Mouse (Mus musculus): ENCODE results near the gene Slc44a2. TPM values are rescaled to one million over a fixed set of nuclear protein-coding genes. Genes with fewer than 3 reads are reported as not detected.
"Not testable (repeated sequence)": the region's sequence is repeated elsewhere in the genome, so short reads cannot be mapped to it uniquely, and the experiment has no call there.

The Slc44a2 gene
- polyA plus RNA-seq, 1 experiment from 2014 or later, result 58.6 TPM

GRCm38 (mm10) chr9:21314367-21315140 lies 5.9 kb upstream of the Slc44a2 start:
- H3K27ac ChIP-seq (ENCODE audit: low read depth, low read length), result no peak overlapping the region
- no peak for ATAC-seq (ENCODE audit: low FRiP score)
- H3K4me2 ChIP-seq, result no peak overlapping the region
- 91% methylated on average over 9 of the region's 9 CpGs for WGBS
- H3K4me3 ChIP-seq (ENCODE audit: low read depth, low read length), result no peak overlapping the region
- H3K9me3 ChIP-seq (ENCODE audit: control insufficient read depth, low read length), result no peaks in the 10 kb centered on the region
- no peak overlapping the region for H3K9ac ChIP-seq (ENCODE audit: low read length)
- H3K27me3 ChIP-seq (ENCODE audit: control insufficient read depth, insufficient read depth, low read length), result peaks cover 15% of the 10 kb centered on the region
- no peaks in the 10 kb centered on the region for H3K4me1 ChIP-seq (ENCODE audit: control insufficient read depth, insufficient read depth, low read length)
- H3K36me3 ChIP-seq (ENCODE audit: control insufficient read depth, insufficient read depth, low read length), result no peaks in the 10 kb centered on the region
- DNase-seq (ENCODE audit: low spot score, missing footprints), result no peak

- DNase-seq (ENCODE audit: low spot score, missing footprints) (no peak), ATAC-seq (ENCODE audit: low FRiP score) (no peak)
- no peaks in the 10 kb centered on the region for H3K9me3 ChIP-seq (ENCODE audit: control insufficient read depth, low read length)
- no peak overlapping the region for H3K9ac ChIP-seq (ENCODE audit: low read length)
- no peak overlapping the region for H3K4me3 ChIP-seq (ENCODE audit: low read depth, low read length)
- peaks cover 15% of the 10 kb centered on the region for H3K27me3 ChIP-seq (ENCODE audit: control insufficient read depth, insufficient read depth, low read length)
- H3K4me2 ChIP-seq, result no peak overlapping the region
- no peak overlapping the region for H3K27ac ChIP-seq (ENCODE audit: low read depth, low read length)
- H3K4me1 ChIP-seq (ENCODE audit: control insufficient read depth, insufficient read depth, low read length), result peaks cover 3% of the 10 kb centered on the region; the same call in 1 of the 2 replicates
- H3K36me3 ChIP-seq (ENCODE audit: control insufficient read depth, insufficient read depth, low read length), result no peaks in the 10 kb centered on the region
- WGBS, result 70% methylated on average over 5 of the region's 5 CpGs
These were observed 5.1 kb upstream of the Slc44a2 start for GRCm38 (mm10) chr9:21315421-21315820.

- DNase-seq (ENCODE audit: low spot score, missing footprints) (no peak), ATAC-seq (ENCODE audit: low FRiP score) (no peak)
- 81% methylated on average over 7 of the region's 7 CpGs for WGBS
- no peaks in the 10 kb centered on the region for H3K36me3 ChIP-seq (ENCODE audit: control insufficient read depth, insufficient read depth, low read length)
- H3K9me3 ChIP-seq (ENCODE audit: control insufficient read depth, low read length), result no peaks in the 10 kb centered on the region
- no peak overlapping the region for H3K4me3 ChIP-seq (ENCODE audit: low read depth, low read length)
- H3K9ac ChIP-seq (ENCODE audit: low read length), result no peak overlapping the region
- H3K27me3 ChIP-seq (ENCODE audit: control insufficient read depth, insufficient read depth, low read length), result peaks cover 11% of the 10 kb centered on the region
- peaks cover 10% of the 10 kb centered on the region for H3K4me1 ChIP-seq (ENCODE audit: control insufficient read depth, insufficient read depth, low read length)
- no peak overlapping the region for H3K27ac ChIP-seq (ENCODE audit: low read depth, low read length)
- no peak overlapping the region for H3K4me2 ChIP-seq
These were observed 3.8 kb upstream of the Slc44a2 start for GRCm38 (mm10) chr9:21316696-21317095.

- Histone ChIP-seq H3K4me3 (ENCODE audit: low read depth, low read length) (no peak overlapping the region), H3K36me3 (ENCODE audit: control insufficient read depth, insufficient read depth, low read length) (no peaks in the 10 kb centered on the region), H3K4me1 (ENCODE audit: control insufficient read depth, insufficient read depth, low read length) (peaks cover 11% of the 10 kb centered on the region), H3K9ac (ENCODE audit: low read length) (no peak overlapping the region), H3K27ac (ENCODE audit: low read depth, low read length) (no peak overlapping the region), H3K27me3 (ENCODE audit: control insufficient read depth, insufficient read depth, low read length) (no peaks in the 10 kb centered on the region), H3K4me2 (no peak overlapping the region), H3K9me3 (ENCODE audit: control insufficient read depth, low read length) (no peaks in the 10 kb centered on the region)
- no peak for DNase-seq (ENCODE audit: low spot score, missing footprints)
- no peak for ATAC-seq (ENCODE audit: low FRiP score)
- 91% methylated on average over 6 of the region's 6 CpGs for WGBS
These were observed 1.7 kb upstream of the Slc44a2 start for GRCm38 (mm10) chr9:21318792-21319191.

GRCm38 (mm10) chr9:21319503-21319902 lies 995 bp upstream of the Slc44a2 start:
- no peak for ATAC-seq (ENCODE audit: low FRiP score)
- Histone ChIP-seq H3K27me3 (ENCODE audit: control insufficient read depth, insufficient read depth, low read length) (no peaks in the 10 kb centered on the region), H3K9ac (ENCODE audit: low read length) (no peak overlapping the region), H3K9me3 (ENCODE audit: control insufficient read depth, low read length) (no peaks in the 10 kb centered on the region), H3K27ac (ENCODE audit: low read depth, low read length) (no peak overlapping the region), H3K4me1 (ENCODE audit: control insufficient read depth, insufficient read depth, low read length) (peaks cover 11% of the 10 kb centered on the region), H3K4me3 (ENCODE audit: low read depth, low read length) (no peak overlapping the region), H3K36me3 (ENCODE audit: control insufficient read depth, insufficient read depth, low read length) (no peaks in the 10 kb centered on the region; the same call in 1 of the 2 replicates), H3K4me2 (no peak overlapping the region)
- no peak for DNase-seq (ENCODE audit: low spot score, missing footprints)
- 91% methylated on average over 4 of the region's 4 CpGs for WGBS

- H3K9ac ChIP-seq (ENCODE audit: low read length), result no peak overlapping the region; the same call in 1 of the 2 replicates
- H3K27ac ChIP-seq (ENCODE audit: low read depth, low read length), result no peak overlapping the region
These were observed 249 bp upstream of the Slc44a2 start for GRCm38 (mm10) chr9:21320280-21320618.

GRCm38 (mm10) chr9:21321513-21321835 lies 976 bp downstream of the Slc44a2 start:
- H3K4me2 ChIP-seq, result peak overlapping the region; percentile 96
- H3K27ac ChIP-seq (ENCODE audit: low read depth, low read length), result no peak overlapping the region
- H3K9me3 ChIP-seq (ENCODE audit: control insufficient read depth, low read length), result no peaks in the 10 kb centered on the region
- no peak for DNase-seq (ENCODE audit: low spot score, missing footprints)
- no peak for ATAC-seq (ENCODE audit: low FRiP score)
- peaks cover 11% of the 10 kb centered on the region for H3K4me1 ChIP-seq (ENCODE audit: control insufficient read depth, insufficient read depth, low read length)
- 18% methylated on average over 6 of the region's 6 CpGs for WGBS
- peak overlapping the region; percentile 81 for H3K9ac ChIP-seq (ENCODE audit: low read length)
- H3K4me3 ChIP-seq (ENCODE audit: low read depth, low read length), result peak overlapping the region; percentile 66
- peaks cover 3% of the 10 kb centered on the region; the same call in 1 of the 2 replicates for H3K36me3 ChIP-seq (ENCODE audit: control insufficient read depth, insufficient read depth, low read length)
- no peaks in the 10 kb centered on the region for H3K27me3 ChIP-seq (ENCODE audit: control insufficient read depth, insufficient read depth, low read length)

More at GRCm38 (mm10) chr9:21320280-21320618, 249 bp upstream of the Slc44a2 start:
- ATAC-seq (ENCODE audit: low FRiP score) (no peak), DNase-seq (ENCODE audit: low spot score, missing footprints) (no peak)
- 22% methylated on average over 4 of the region's 4 CpGs for WGBS
- Histone ChIP-seq H3K9me3 (ENCODE audit: control insufficient read depth, low read length) (no peaks in the 10 kb centered on the region), H3K36me3 (ENCODE audit: control insufficient read depth, insufficient read depth, low read length) (peaks cover 3% of the 10 kb centered on the region; the same call in 1 of the 2 replicates), H3K4me3 (ENCODE audit: low read depth, low read length) (peak overlapping the region; percentile 66), H3K4me1 (ENCODE audit: control insufficient read depth, insufficient read depth, low read length) (peaks cover 11% of the 10 kb centered on the region), H3K27me3 (ENCODE audit: control insufficient read depth, insufficient read depth, low read length) (no peaks in the 10 kb centered on the region), H3K4me2 (peak overlapping the region; percentile 96)

GRCm38 (mm10) chr9:21322211-21322916 lies 1.9 kb downstream of the Slc44a2 start:
- Histone ChIP-seq H3K4me2 (peak overlapping the region; percentile 96; the same call in 1 of the 2 replicates), H3K4me1 (ENCODE audit: control insufficient read depth, insufficient read depth, low read length) (peaks cover 11% of the 10 kb centered on the region), H3K9ac (ENCODE audit: low read length) (no peak overlapping the region), H3K36me3 (ENCODE audit: control insufficient read depth, insufficient read depth, low read length) (peaks cover 3% of the 10 kb centered on the region; the same call in 1 of the 2 replicates), H3K9me3 (ENCODE audit: control insufficient read depth, low read length) (no peaks in the 10 kb centered on the region), H3K27me3 (ENCODE audit: control insufficient read depth, insufficient read depth, low read length) (no peaks in the 10 kb centered on the region), H3K4me3 (ENCODE audit: low read depth, low read length) (no peak overlapping the region), H3K27ac (ENCODE audit: low read depth, low read length) (no peak overlapping the region)
- ATAC-seq (ENCODE audit: low FRiP score) (no peak), DNase-seq (ENCODE audit: low spot score, missing footprints) (no peak)
- WGBS, result 89% methylated on average over 19 of the region's 19 CpGs

- 92% methylated on average over 8 of the region's 8 CpGs for WGBS
- not testable (repeated sequence) for H3K4me3 ChIP-seq (ENCODE audit: low read depth, low read length); DNase-seq (ENCODE audit: low spot score, missing footprints)
These were observed 2.4 kb downstream of the Slc44a2 start for GRCm38 (mm10) chr9:21322917-21323297.

More at GRCm38 (mm10) chr9:21322917-21323297, 2.4 kb downstream of the Slc44a2 start:
- not testable (repeated sequence) for H3K27ac ChIP-seq (ENCODE audit: low read depth, low read length); H3K36me3 ChIP-seq (ENCODE audit: control insufficient read depth, insufficient read depth, low read length); H3K9ac ChIP-seq (ENCODE audit: low read length); H3K27me3 ChIP-seq (ENCODE audit: control insufficient read depth, insufficient read depth, low read length); H3K9me3 ChIP-seq (ENCODE audit: control insufficient read depth, low read length); H3K4me2 ChIP-seq; ATAC-seq (ENCODE audit: low FRiP score)
- peaks cover 11% of the 10 kb centered on the region for H3K4me1 ChIP-seq (ENCODE audit: control insufficient read depth, insufficient read depth, low read length)
